Mouse (Mus musculus) liver, postnatal 0 days (tissue): ENCODE measurements at regions not wholly inside any gene's neighbourhood (a gene's known extent, or its start where the extent isn't known, plus 50 kb on each side); places are given as distances from the start of the nearest gene placed in this dataset.

ENCODE experiments used
- CTCF ChIP-seq: sonication (generic); IDR thresholded peaks from 2 replicates; pipeline ENCODE4 v1.5.1; 2016; ENCODE audit warnings: antibody characterized with exemption, low read depth
- EP300 ChIP-seq: IDR thresholded peaks from 2 replicates; pipeline ENCODE4 v1.6.1; 2016; ENCODE audit warnings: antibody characterized with exemption, low read depth, mild to moderate bottlenecking

GRCm38 (mm10) chr16:78200044-78200830 lies 101.1 kb upstream of the Cxadr start:
- TF ChIP-seq CTCF: no peak
- no peak for TF ChIP-seq EP300
